18 mouse cellular contexts compared by ENCODE assay signal in genomic region chr11:52272619-52273018, GRCm38 (mm10). TPM values are rescaled to one million over a fixed set of nuclear protein-coding genes. Genes with fewer than 3 reads are reported as not detected.
DNase-seq lines count a peak whose midpoint lies in the region; ATAC-seq and TF ChIP-seq lines count a peak whose summit lies in the region.
"Had no signal": no experiment of that assay in that cellular context is flagged by ENCODE, and none has a peak within 500 bp of the region (broad histone marks: within the 10 kb centered on the region; RNA-seq: fewer than 3 reads in every experiment).

No protein-coding gene starts in this region.

- 39% methylated on average over 6 of the region's 6 CpGs for WGBS in embryonic facial prominence, embryonic 15.5 days

- H3K9me3 ChIP-seq in embryonic facial prominence, embryonic 15.5 days (replicated peaks): no peaks in the 10 kb centered on the region
- H3K9me3 ChIP-seq: G1E; midbrain, embryonic 15.5 days had no signal

- no peak for DNase-seq in layer of hippocampus, adult 2 months (ENCODE audit: low spot score in 2 of 2)
- no peak for DNase-seq in layer of hippocampus, adult 9-11 months
- DNase-seq in 3T3-L1 (ENCODE audit: low read depth, low spot score): peak; percentile 59
- DNase-seq in CD4-positive helper T cell, adult 2 months (ENCODE audit: low read depth, low spot score): peak; percentile 48
- DNase-seq in cerebellum, adult 9-10 months: no peak
- DNase-seq in adrenal gland, postnatal 14 days: no peak
- DNase-seq: cerebellum, adult 2 months; right cerebral cortex, postnatal 14 days had no signal

- H3K4me2 ChIP-seq in embryonic facial prominence, embryonic 15.5 days (replicated peaks): no peak overlapping the region
- H3K4me2 ChIP-seq: midbrain, embryonic 15.5 days had no signal

- H3K4me1 ChIP-seq in embryonic facial prominence, embryonic 15.5 days: peaks cover 47% of the 10 kb centered on the region
- H3K4me1 ChIP-seq: midbrain, embryonic 15.5 days had no signal

- no peak for ATAC-seq in embryonic facial prominence, embryonic 15.5 days (ENCODE audit: insufficient number of reproducible peaks, low FRiP score, low TSS enrichment, low read depth)
- ATAC-seq: activated CD4-positive, CD25-positive, alpha-beta regulatory T cell, adult 4 months; intestine, embryonic 16.5 days; midbrain, embryonic 15.5 days had no signal

- peak overlapping the region; percentile 15; the same call in 1 of the 2 replicates for H3K27ac ChIP-seq in layer of hippocampus, adult 2 months
- H3K27ac ChIP-seq in embryonic facial prominence, embryonic 15.5 days (replicated peaks): peak overlapping the region; percentile 77
- H3K27ac ChIP-seq: liver, embryonic 14.5 days; midbrain, embryonic 15.5 days had no signal

- H3K36me3 ChIP-seq in embryonic facial prominence, embryonic 15.5 days: no peaks in the 10 kb centered on the region
- H3K36me3 ChIP-seq: G1E; midbrain, embryonic 15.5 days had no signal

- no peak for TF ChIP-seq CTCF in layer of hippocampus, adult 2 months (conservative IDR thresholded peaks at IDR 0.05)

- no peaks in the 10 kb centered on the region for H3K27me3 ChIP-seq in embryonic facial prominence, embryonic 15.5 days
- H3K27me3 ChIP-seq: midbrain, embryonic 15.5 days had no signal

- no peak overlapping the region for H3K4me3 ChIP-seq in layer of hippocampus, adult 2 months
- no peak overlapping the region for H3K4me3 ChIP-seq in embryonic facial prominence, embryonic 15.5 days (replicated peaks)
- H3K4me3 ChIP-seq: midbrain, embryonic 15.5 days had no signal

- H3K9ac ChIP-seq in embryonic facial prominence, embryonic 15.5 days: no peak overlapping the region
- H3K9ac ChIP-seq: liver, embryonic 14.5 days; midbrain, embryonic 15.5 days had no signal

RNA-seq across cellular contexts. Expression of gene Tcf7, which starts 10.2 kb away (rescaled TPM):
- total RNA-seq in layer of hippocampus, adult 2 months (2021): 1 to 10 TPM; 2.9 TPM
- 21.5 and 22.6 TPM in 2 replicates for polyA plus RNA-seq in embryonic facial prominence, embryonic 15.5 days (2015; fragmentation: Nextera tagmentation; extraction: Ambion mirVana)
- total RNA-seq in adrenal gland, postnatal 14 days (2021): 41.6 and 78.5 TPM in 2 replicates
- total RNA-seq: G1E had no signal
- polyA plus RNA-seq: G1E had no signal

RNA-seq across cellular contexts. Expression of gene Skp1a, which starts 40.8 kb away (rescaled TPM):
- 100 to 1,000 TPM; 456 to 474 TPM for total RNA-seq in layer of hippocampus, adult 2 months (2021)
- polyA plus RNA-seq in embryonic facial prominence, embryonic 15.5 days (2015; fragmentation: Nextera tagmentation; extraction: Ambion mirVana): 748 and 818 TPM in 2 replicates
- 321 and 322 TPM in 2 replicates for total RNA-seq in adrenal gland, postnatal 14 days (2021)

RNA-seq across cellular contexts. Expression of gene Olfr1371, which starts 58.8 kb away (rescaled TPM):
- not detected for total RNA-seq in layer of hippocampus, adult 2 months (2021)
- polyA plus RNA-seq in embryonic facial prominence, embryonic 15.5 days (2015; fragmentation: Nextera tagmentation; extraction: Ambion mirVana): not detected in 2 replicates
- total RNA-seq in adrenal gland, postnatal 14 days (2021): not detected in 2 replicates
- total RNA-seq: heart, postnatal 25 days; left cerebral cortex, postnatal 25 days; neutrophil, adult 5-6 weeks had no signal
- polyA plus RNA-seq: activated CD4-positive, CD25-positive, alpha-beta regulatory T cell, adult 4 months; cerebellum, adult 2 months; G1E; intestine, embryonic 16.5 days; large intestine, adult 2 months; liver, embryonic 14.5 days; midbrain, embryonic 15.5 days had no signal

Comparison
In these comparisons a context has a peak if more than half of its experiments do, and no peak if none do; other contexts are left out.
1. DNase-seq: peak in 3T3-L1 (single experiment) and CD4-positive helper T cell, adult 2 months (single experiment); none in layer of hippocampus, adult 2 months (0 of 2), layer of hippocampus, adult 9-11 months (single experiment), cerebellum, adult 9-10 months (single experiment) and adrenal gland, postnatal 14 days (single experiment).
2. RNA of gene Tcf7, which starts 10.2 kb away (total RNA-seq): 41.6 to 78.5 TPM in adrenal gland, postnatal 14 days; 2.9 TPM in layer of hippocampus, adult 2 months; every median in the first group is over 10 times any median in the second.